Mouse (Mus musculus) thymus, postnatal 14 days (tissue): ENCODE measurements at regions not wholly inside any gene's neighbourhood (a gene's known extent, or its start where the extent isn't known, plus 50 kb on each side); places are given as distances from the start of the nearest gene placed in this dataset.
"Not testable (repeated sequence)": the region's sequence is repeated elsewhere in the genome, so short reads cannot be mapped to it uniquely, and the experiment has no call there.

ENCODE experiments used
- DNase-seq: peaks from one replicate; pipeline ENCODE4 v3.0.0; 2021

- DNase-seq, result no peak
Measured at GRCm38 (mm10) chr16:51169294-51169693, 578.3 kb upstream of the Ccdc54 start.

GRCm38 (mm10) chr16:51160768-51161167 is 569.8 kb upstream of the Ccdc54 start:
- no peak for DNase-seq

- DNase-seq, result no peak
Measured at GRCm38 (mm10) chr16:51138575-51138974, 547.6 kb upstream of the Ccdc54 start.

GRCm38 (mm10) chr16:51119835-51120234 is 528.9 kb upstream of the Ccdc54 start:
- no peak for DNase-seq

DNA sequence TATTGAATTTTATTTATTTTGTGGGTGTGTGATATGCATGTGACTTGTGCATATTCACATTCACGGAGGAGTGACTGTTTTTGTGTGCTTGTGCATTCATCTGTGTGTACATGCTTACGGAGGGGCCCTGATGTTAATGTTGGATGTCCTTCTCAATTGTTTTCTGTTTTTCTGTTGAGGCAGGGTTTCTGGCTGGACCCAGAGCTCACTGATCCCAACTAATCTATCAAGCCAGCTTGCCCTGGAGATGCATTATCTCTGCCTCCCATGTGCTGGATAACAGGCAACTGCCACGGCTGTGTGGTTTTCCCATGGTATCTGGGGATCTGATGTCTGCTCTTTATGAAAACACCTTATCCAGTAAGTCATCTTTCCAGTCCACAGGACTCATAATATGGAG is 527.4 kb upstream of the Ccdc54 start:
- DNase-seq, result no peak

DNA sequence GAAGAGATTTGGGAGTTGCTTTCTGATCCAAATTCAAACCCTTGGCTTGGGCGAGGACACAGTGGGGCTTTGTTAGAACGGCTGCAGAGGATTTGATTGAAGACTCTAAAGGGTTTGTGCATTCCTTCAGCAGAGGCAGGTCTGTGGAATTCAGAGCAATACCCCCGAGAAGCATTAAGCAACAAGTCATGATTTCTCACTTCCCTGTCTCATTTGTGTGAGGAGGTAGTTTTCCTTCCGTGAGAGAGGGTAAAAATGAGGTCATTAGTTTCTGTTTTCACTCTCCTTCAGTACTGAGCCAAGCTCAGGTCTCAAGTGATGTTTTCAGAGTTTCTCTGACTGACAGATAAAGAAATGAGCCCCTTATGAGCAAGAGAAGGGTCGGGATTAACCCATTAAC is 526.9 kb upstream of the Ccdc54 start:
- no peak for DNase-seq

GRCm38 (mm10) chr16:51109864-51110263 is 518.9 kb upstream of the Ccdc54 start:
- DNase-seq, result no peak

DNA sequence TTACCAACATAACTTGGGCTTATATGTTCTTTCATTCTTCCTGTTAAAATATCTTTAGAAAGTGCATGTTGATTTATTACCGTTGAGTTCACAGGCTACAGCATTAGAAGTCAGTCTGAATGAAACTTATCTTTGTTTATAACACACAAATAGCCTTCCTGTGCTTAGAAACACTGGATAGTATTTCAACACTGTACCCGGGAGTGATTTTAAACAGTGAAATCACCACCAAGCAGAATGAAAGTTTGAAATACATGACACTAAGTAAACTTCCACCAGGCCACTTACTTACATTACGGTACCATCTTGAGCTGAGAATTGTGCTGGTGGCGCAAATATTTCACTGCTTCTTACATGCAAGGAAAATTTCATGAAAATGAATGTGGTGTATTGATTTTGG is 516.5 kb upstream of the Ccdc54 start:
- DNase-seq, result no peak

- DNase-seq, result no peak
Measured at GRCm38 (mm10) chr16:51086556-51086955, 495.6 kb upstream of the Ccdc54 start.

GRCm38 (mm10) chr16:51080146-51080545 is 489.2 kb upstream of the Ccdc54 start:
- DNase-seq, result no peak

GRCm38 (mm10) chr16:51048650-51049049 is 457.7 kb upstream of the Ccdc54 start:
- no peak for DNase-seq

GRCm38 (mm10) chr16:51048169-51048568 is 457.2 kb upstream of the Ccdc54 start:
- DNase-seq, result no peak

GRCm38 (mm10) chr16:51041311-51041710 is 450.4 kb upstream of the Ccdc54 start:
- DNase-seq, result no peak

DNA sequence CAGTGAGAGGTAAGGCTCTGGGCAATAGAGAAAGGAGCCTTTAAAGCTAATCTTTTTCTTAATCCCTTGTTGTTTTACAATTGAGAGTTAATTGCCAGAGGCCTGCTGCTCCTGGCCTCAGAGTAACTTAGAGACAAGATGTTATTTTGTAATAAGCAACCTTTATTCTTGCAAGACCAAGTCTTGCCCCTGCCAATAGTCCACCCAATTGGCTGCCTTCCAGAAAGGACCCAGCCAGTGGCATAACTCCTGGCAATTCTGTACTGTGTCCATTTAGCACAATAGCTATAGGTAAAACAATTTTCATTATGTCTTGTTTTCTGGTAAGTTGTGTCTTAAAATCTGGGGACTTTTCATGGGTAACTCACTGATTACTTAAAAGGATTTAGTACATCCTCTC is 411.9 kb upstream of the Ccdc54 start:
- no peak for DNase-seq

- no peak for DNase-seq
Measured at GRCm38 (mm10) chr16:50964395-50964794, 373.4 kb upstream of the Ccdc54 start.

- DNase-seq, result no peak
Measured at GRCm38 (mm10) chr16:50944091-50944490, 353.1 kb upstream of the Ccdc54 start.

DNA sequence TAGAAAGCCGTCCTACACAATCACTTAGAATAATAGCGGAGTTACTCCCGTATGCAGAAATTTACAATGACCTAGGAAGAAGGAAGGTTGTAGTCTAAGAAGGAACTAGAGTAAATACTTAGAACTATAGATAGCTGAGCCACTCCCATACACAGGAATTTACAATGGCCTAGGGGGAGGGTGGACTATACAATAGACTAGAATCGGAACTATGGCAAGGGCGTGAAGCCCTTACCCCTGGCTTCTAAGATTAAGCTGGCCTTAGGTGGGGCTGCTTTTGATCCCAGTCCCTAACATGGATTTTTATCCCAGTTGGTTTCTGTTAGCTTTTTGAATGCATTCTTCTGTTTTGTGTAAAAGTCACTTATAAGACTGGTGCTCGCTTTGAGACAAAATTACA is 352.6 kb upstream of the Ccdc54 start:
- DNase-seq, result not testable (repeated sequence)

DNA sequence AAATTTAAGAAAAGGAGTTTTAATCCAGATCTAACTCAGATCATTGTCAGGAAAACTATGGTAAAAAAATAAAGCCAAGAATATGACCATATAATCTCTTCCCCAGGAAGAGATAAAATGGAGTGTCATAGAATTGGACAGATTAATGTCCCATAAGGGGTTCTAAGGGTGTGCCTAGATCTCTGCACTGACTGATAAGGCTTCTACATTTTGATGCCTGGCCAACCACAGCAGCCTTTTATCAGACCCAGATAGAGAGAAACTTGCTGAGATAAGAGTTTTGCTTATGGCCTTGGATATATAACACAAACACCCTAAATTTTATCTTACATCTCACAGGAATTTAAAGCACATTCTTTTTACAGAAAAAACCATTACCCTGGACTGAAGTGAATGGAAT is 351.3 kb upstream of the Ccdc54 start:
- no peak for DNase-seq

GRCm38 (mm10) chr16:50939316-50939715 is 348.4 kb upstream of the Ccdc54 start:
- DNase-seq, result no peak

GRCm38 (mm10) chr16:50907732-50908131 is 316.8 kb upstream of the Ccdc54 start:
- no peak for DNase-seq

GRCm38 (mm10) chr16:50899151-50899550 is 308.2 kb upstream of the Ccdc54 start:
- no peak for DNase-seq

DNA sequence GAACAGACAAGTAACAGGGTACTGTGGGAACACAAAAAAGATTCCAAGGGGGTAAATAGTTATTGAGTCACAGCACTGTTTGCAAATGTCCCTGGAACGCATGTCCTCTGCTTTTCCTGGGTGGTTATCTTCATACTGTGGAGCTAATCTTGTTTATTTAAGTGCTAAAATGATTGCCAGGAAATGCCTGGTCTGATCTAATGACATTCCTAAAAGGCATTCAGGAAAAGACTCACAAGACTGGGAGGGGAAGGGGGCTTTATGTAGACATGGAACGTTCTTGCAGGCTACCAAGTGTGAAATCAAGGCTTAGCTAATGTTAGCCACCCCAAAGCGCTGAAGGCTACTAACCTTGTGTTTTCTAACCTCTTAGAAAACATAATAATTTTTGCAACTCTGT is 287.0 kb upstream of the Ccdc54 start:
- DNase-seq, result no peak

DNA sequence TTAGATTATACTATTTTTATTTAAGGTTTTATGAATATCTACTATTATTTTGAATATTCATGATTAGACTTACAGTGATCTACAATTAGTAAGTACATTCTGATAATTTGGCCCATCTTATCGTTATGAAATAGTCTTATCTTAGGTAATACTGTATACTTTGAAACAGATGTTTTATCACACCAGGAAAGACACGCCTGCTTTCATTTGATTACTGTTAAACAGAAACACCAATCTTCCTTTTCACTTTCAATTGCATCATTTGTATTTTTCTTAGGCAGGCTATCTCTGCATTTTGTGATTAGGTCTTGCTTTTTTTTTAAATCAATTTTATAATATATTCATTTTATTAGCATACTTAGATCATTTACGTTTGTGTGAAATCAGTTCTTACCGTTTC is 280.4 kb upstream of the Ccdc54 start:
- DNase-seq, result no peak

GRCm38 (mm10) chr16:50863565-50863964 is 272.6 kb upstream of the Ccdc54 start:
- no peak for DNase-seq

DNA sequence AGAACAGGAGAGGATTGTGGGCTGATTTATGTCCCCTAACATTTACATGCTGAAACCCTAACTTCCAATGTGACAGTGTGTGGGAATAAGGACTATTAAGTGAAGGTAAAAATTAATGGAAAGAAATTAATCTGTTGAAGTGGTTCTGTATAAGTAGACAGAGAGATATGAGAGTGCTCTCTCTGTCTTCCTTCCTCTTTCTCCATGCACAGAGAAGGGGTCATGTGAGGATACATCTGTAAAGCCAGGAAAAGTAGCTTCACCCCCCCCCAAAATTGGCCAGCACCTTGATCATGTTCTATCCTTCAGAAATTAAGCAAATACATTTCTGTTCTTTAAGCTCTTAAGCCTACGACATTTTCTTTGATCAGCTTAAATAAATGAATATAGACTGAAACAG is 268.6 kb upstream of the Ccdc54 start:
- DNase-seq, result no peak

GRCm38 (mm10) chr16:50852081-50852480 is 261.1 kb upstream of the Ccdc54 start:
- DNase-seq, result no peak
